Mouse (Mus musculus) embryonic facial prominence, embryonic 14.5 days (tissue): ENCODE results near the gene Stk17b. TPM values are rescaled to one million over a fixed set of nuclear protein-coding genes. Genes with fewer than 3 reads are reported as not detected.
"Not testable (repeated sequence)": the region's sequence is repeated elsewhere in the genome, so short reads cannot be mapped to it uniquely, and the experiment has no call there.

ENCODE experiments used
- ATAC-seq: fragments of 200-750 bp; cut with Nextera tagmentation; 2 replicates; pipeline ENCODE4 v1.8.0; 2017; ENCODE audit warnings: low read depth, moderate number of reproducible peaks, moderate TSS enrichment
- DNase-seq: peaks from one replicate; pipeline ENCODE4 v3.0.0-alpha.2; 2015; ENCODE audit warnings: low spot score
- H3K27ac ChIP-seq: fragments of 300-500 bp; sonication (generic); replicated peaks from 2 replicates; pipeline ENCODE4 v1.5.1; 2014; ENCODE audit warnings: low read depth, mild to moderate bottlenecking, low read length, moderate library complexity
- H3K27me3 ChIP-seq: fragments of 300-500 bp; sonication (generic); replicated peaks from 2 replicates; pipeline ENCODE4 v1.6.1; 2014; ENCODE audit warnings: low read length; ENCODE audit not compliant: control insufficient read depth, insufficient read depth
- H3K36me3 ChIP-seq: fragments of 300-500 bp; sonication (generic); 2 replicates; pipeline ENCODE4 v1.6.1; 2014; ENCODE audit warnings: low read length, mixed read lengths; ENCODE audit not compliant: control insufficient read depth, insufficient read depth
- H3K4me1 ChIP-seq: fragments of 300-500 bp; sonication (generic); 2 replicates; pipeline ENCODE4 v1.6.1; 2014; ENCODE audit warnings: antibody characterized with exemption, low read length; ENCODE audit not compliant: control insufficient read depth, insufficient read depth
- H3K4me2 ChIP-seq: fragments of 300-500 bp; sonication (generic); 2 replicates; pipeline ENCODE4 v1.6.1; 2014; ENCODE audit warnings: low read depth, mild to moderate bottlenecking, low read length, moderate library complexity, mixed read lengths
- H3K4me3 ChIP-seq: fragments of 300-500 bp; sonication (generic); 2 replicates; pipeline ENCODE4 v1.5.1; 2014; ENCODE audit warnings: low read depth, mild to moderate bottlenecking, low read length
- H3K9ac ChIP-seq: fragments of 300-500 bp; sonication (generic); 2 replicates; pipeline ENCODE4 v1.6.1; 2014; ENCODE audit warnings: low read depth, mild to moderate bottlenecking, low read length, moderate library complexity, mixed read lengths
- H3K9me3 ChIP-seq: fragments of 300-500 bp; sonication (generic); 2 replicates; pipeline ENCODE4 v1.6.1; 2016; ENCODE audit warnings: low read length; ENCODE audit not compliant: control insufficient read depth
- WGBS: fragments of 180-500 bp; shearing (Covaris S2); extraction: QIAGEN DNeasy Blood & Tissue Kit; methylation state at CpG from one replicate; pipeline ENCODE4 v1.1.7; 2014; 5-methylcytosine and 5-hydroxymethylcytosine counted together
- polyA plus RNA-seq: library from polyadenylated mRNA; unstranded; fragments of >200 nt; fragmentation: Nextera tagmentation; extraction: Ambion mirVana; gene quantifications from 2 replicates; pipeline ENCODE4 v1.2.1, GENCODE M21; 2014

Gene Stk17b
- polyA plus RNA-seq, 1 experiment from 2014 or later = 19.6 TPM

- 76% methylated on average over 5 of the region's 5 CpGs for WGBS
- DNase-seq, H3K27ac ChIP-seq, ATAC-seq, H3K9ac ChIP-seq, H3K4me3 ChIP-seq, H3K9me3 ChIP-seq, H3K36me3 ChIP-seq, H3K4me2 ChIP-seq, H3K27me3 ChIP-seq, H3K4me1 ChIP-seq: not testable (repeated sequence)
Observed at GRCm38 (mm10) chr1:53709602-53710001, 75.4 kb downstream of the Stk17b start.

- Histone ChIP-seq H3K27me3 (no peaks in the 10 kb centered on the region), H3K36me3 (no peaks in the 10 kb centered on the region), H3K9me3 (no peaks in the 10 kb centered on the region), H3K27ac (peak within 1 kb of the TSS; percentile 67), H3K4me1 (no peaks in the 10 kb centered on the region), H3K4me3 (peak within 1 kb of the TSS; percentile 52), H3K4me2 (peak within 1 kb of the TSS; percentile 83), H3K9ac (peak within 1 kb of the TSS; percentile 62)
- WGBS = 9% methylated on average over 42 of the region's 42 CpGs
- DNase-seq = peak; percentile 86
- peak; percentile 86 for ATAC-seq
Observed at GRCm38 (mm10) chr1:53706431-53707361, 78.3 kb downstream of the Stk17b start, which contains the start of gene Dnah7a. Gene Dnah7a, minus strand, starts transcription at chr1:53706784.

Other genes starting within 250 kb of the Stk17b start
- gene Dnah7a, start 78.4 kb downstream of the Stk17b start, polyA plus RNA-seq = 1.8 and 2.2 TPM in 2 replicates